Mouse (Mus musculus): ENCODE data around the gene Rpl13a. TPM values are rescaled to one million over a fixed set of nuclear protein-coding genes. Genes with fewer than 3 reads are reported as not detected.

The Rpl13a gene
- polyA plus RNA-seq, 1 experiment, result 859 TPM

DNA sequence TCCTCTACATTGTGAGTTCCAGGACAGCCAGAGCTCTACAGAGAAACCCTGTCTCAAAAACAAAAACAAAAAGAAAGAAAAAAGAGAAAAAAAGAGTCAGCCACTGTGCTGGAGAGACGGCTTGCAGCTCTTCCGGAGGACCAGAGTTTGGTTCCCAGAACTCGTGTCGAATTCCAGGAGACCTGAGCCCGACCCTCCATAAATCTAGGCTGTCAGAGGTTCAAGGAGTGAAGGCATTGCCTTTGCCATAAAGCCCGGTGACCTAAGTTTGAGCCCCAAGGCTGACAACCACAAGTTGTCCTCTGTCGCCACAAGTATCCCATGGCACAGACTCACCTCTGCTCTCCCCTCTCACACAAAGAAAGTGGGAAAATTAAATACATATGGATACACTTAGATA is 34.4 kb downstream of the Rpl13a start:
- Histone ChIP-seq H3K4me3 (ENCODE audit: control insufficient read depth, low read depth, low read length) (no peak overlapping the region), H3K27me3 (ENCODE audit: control insufficient read depth, insufficient read depth, low read length) (no peaks in the 10 kb centered on the region; the same call in 1 of the 2 replicates), H3K36me3 (ENCODE audit: control insufficient read depth, insufficient read depth, low read length) (no peaks in the 10 kb centered on the region), H3K27ac (ENCODE audit: control insufficient read depth, insufficient read depth, low read depth, low read length) (no peak overlapping the region), H3K4me1 (ENCODE audit: control insufficient read depth, insufficient read depth, low read length) (peaks cover 22% of the 10 kb centered on the region)
- TF ChIP-seq CTCF (IDR thresholded peaks at IDR 0.05; ENCODE audit: control insufficient read depth, insufficient read depth, insufficient replicate concordance, low read depth, low read length) (no peak), POLR2A (IDR thresholded peaks at IDR 0.05; ENCODE audit: control insufficient read depth, low read depth, low read length) (no peak)

DNA sequence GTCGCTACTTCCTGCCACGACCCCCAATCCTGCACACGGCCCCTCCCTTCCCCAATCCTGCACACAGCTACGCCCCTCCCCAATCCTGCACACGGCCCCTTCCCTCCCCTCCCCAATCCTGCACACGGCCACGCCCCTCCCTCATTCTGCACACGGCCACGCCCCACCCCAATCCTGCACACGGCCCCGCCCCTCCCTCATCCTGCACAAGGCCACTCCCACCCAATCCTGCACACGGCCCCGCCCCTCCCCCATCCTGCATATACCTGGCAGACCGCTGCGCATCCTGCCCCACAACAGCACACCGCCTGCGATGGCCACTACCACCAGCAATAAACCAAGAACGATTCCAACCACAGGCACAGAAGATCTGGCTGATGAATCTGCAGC is 35.0 kb downstream of the Rpl13a start:
- H3K27ac ChIP-seq (ENCODE audit: control insufficient read depth, insufficient read depth, low read depth, low read length), result no peak overlapping the region
- no peak overlapping the region for H3K4me3 ChIP-seq (ENCODE audit: control insufficient read depth, low read depth, low read length)
- H3K27me3 ChIP-seq (ENCODE audit: control insufficient read depth, insufficient read depth, low read length), result no peaks in the 10 kb centered on the region; the same call in 1 of the 2 replicates
- no peak for TF ChIP-seq POLR2A (IDR thresholded peaks at IDR 0.05; ENCODE audit: control insufficient read depth, low read depth, low read length)
- no peak for TF ChIP-seq CTCF (IDR thresholded peaks at IDR 0.05; ENCODE audit: control insufficient read depth, insufficient read depth, insufficient replicate concordance, low read depth, low read length)
- no peaks in the 10 kb centered on the region for H3K36me3 ChIP-seq (ENCODE audit: control insufficient read depth, insufficient read depth, low read length)
- peaks cover 22% of the 10 kb centered on the region for H3K4me1 ChIP-seq (ENCODE audit: control insufficient read depth, insufficient read depth, low read length)

DNA sequence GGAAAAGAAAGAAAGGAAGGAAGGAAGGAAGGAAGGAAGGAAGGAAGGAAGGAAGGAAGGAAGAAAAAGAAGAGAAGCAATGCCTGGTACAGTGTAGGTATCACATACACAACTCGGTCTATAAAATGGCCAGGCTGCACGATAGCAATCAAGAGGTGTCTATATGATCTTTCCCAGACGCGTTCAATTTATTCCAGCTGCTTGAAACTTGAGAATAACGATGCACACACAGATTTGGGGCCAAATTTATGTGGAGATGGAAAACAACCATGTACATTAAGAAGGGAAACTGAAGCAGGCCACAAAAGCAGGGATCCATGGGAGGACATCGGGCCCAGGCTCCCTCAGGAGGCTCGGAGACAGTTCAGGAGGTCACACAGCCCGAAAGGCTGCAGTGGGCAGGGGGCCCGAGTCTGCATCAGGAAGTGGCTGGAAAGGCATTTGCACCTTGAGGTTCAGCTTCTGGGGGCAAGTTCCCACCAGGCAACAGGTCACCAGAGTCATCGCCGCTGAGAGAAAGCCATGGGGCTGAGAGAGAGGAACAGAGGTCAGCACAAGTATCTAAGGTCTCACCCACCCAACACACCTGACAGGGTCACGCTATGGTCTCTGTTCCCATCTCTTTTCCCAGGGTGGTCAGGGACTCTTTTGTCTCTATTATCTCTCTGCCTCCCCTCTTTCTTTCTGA is 35.6 kb downstream of the Rpl13a start:
- Histone ChIP-seq H3K36me3 (ENCODE audit: control insufficient read depth, insufficient read depth, low read length) (no peaks in the 10 kb centered on the region), H3K4me3 (ENCODE audit: control insufficient read depth, low read depth, low read length) (no peak overlapping the region), H3K27ac (ENCODE audit: control insufficient read depth, insufficient read depth, low read depth, low read length) (no peak overlapping the region), H3K4me1 (ENCODE audit: control insufficient read depth, insufficient read depth, low read length) (peaks cover 25% of the 10 kb centered on the region), H3K27me3 (ENCODE audit: control insufficient read depth, insufficient read depth, low read length) (no peaks in the 10 kb centered on the region; the same call in 1 of the 2 replicates)
- TF ChIP-seq POLR2A (IDR thresholded peaks at IDR 0.05; ENCODE audit: control insufficient read depth, low read depth, low read length) (no peak), CTCF (IDR thresholded peaks at IDR 0.05; ENCODE audit: control insufficient read depth, insufficient read depth, insufficient replicate concordance, low read depth, low read length) (no peak)

DNA sequence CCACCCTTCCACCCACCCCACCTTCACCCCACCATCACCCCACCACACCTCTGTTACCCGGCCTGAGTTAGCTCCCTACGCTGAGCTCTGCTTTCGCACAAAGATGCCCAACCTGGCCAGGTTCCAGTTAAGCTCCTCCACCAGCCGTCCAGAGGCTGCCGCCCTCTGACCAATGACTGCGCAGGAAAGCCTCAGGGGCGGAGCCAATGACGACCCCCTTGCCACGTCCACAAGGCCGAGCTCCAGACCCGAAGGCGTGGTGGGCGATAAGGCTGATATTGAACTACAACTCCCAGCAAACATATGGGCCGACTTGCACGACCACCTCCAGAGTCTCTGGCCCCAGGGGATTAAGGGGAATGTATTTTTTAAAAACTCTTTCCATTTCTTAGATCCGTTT is 36.5 kb downstream of the Rpl13a start, which contains the start of gene Rcn3:
Gene Rcn3 (minus strand): TSS at position 174 of the 400 bp plus-strand sequence.
- no peak within 1 kb of the TSS; the same call in none of the 2 replicates for H3K27ac ChIP-seq (ENCODE audit: control insufficient read depth, insufficient read depth, low read depth, low read length)
- TF ChIP-seq CTCF (IDR thresholded peaks at IDR 0.05; ENCODE audit: control insufficient read depth, insufficient read depth, insufficient replicate concordance, low read depth, low read length), result no peak
- TF ChIP-seq POLR2A (IDR thresholded peaks at IDR 0.05; ENCODE audit: control insufficient read depth, low read depth, low read length), result no peak
- H3K27me3 ChIP-seq (ENCODE audit: control insufficient read depth, insufficient read depth, low read length), result no peaks in the 10 kb centered on the region; the same call in 1 of the 2 replicates
- no peaks in the 10 kb centered on the region for H3K36me3 ChIP-seq (ENCODE audit: control insufficient read depth, insufficient read depth, low read length)
- peak within 1 kb of the TSS; percentile 51 for H3K4me3 ChIP-seq (ENCODE audit: control insufficient read depth, low read depth, low read length)
- H3K4me1 ChIP-seq (ENCODE audit: control insufficient read depth, insufficient read depth, low read length), result peaks cover 25% of the 10 kb centered on the region

DNA sequence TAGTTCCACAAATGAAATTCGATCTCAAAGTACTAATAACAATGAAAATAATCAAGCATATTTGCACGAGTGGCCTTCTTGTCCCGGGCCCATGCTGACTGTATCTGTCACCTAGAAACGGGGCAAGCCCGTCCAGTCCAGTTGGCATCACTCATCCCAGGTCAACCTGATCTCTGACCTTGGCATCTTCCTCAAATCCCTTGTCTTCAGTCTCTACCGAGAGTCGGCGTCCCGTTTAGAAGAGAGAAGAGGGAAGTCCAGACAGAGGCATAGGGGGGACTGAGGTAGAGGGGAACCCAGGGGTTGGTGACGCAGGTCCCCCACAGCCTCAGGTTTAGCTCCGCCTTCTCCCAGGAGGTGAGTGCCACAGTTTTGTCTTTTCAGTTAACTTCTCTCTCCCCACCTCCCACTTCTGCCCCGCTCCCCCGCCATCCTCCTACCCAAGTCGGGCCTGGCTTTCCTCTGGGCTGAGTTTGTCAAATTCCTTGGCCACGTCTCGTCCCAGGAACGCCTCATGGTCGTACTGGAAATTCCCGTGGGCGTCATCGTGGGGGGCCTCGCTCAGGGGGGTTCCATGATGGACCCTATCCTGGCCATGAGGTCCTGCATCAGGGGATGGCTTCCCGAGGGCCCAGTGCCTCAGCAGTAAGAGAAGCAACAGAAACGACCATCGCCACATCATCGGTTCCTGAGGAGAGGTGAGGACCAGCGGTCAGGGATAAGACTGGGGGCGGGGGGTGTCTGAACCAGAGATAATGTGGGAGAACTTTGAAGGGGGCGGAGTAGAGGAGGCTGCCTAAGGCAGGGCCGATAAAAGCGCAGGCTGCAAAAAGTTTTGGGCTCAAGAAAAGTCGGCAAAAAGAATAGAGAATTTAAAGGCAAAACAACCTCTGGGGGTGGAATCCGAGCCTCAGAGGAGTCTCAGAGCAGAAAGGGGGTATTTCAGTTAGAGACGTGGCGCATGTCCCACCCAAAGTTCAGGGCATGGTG is 37.3 kb downstream of the Rpl13a start:
- H3K4me1 ChIP-seq (ENCODE audit: control insufficient read depth, insufficient read depth, low read length), result peaks cover 25% of the 10 kb centered on the region
- no peak for TF ChIP-seq CTCF (IDR thresholded peaks at IDR 0.05; ENCODE audit: control insufficient read depth, insufficient read depth, insufficient replicate concordance, low read depth, low read length)
- no peak for TF ChIP-seq POLR2A (IDR thresholded peaks at IDR 0.05; ENCODE audit: control insufficient read depth, low read depth, low read length)
- H3K27ac ChIP-seq (ENCODE audit: control insufficient read depth, insufficient read depth, low read depth, low read length), result no peak overlapping the region; the same call in 1 of the 2 replicates

DNA sequence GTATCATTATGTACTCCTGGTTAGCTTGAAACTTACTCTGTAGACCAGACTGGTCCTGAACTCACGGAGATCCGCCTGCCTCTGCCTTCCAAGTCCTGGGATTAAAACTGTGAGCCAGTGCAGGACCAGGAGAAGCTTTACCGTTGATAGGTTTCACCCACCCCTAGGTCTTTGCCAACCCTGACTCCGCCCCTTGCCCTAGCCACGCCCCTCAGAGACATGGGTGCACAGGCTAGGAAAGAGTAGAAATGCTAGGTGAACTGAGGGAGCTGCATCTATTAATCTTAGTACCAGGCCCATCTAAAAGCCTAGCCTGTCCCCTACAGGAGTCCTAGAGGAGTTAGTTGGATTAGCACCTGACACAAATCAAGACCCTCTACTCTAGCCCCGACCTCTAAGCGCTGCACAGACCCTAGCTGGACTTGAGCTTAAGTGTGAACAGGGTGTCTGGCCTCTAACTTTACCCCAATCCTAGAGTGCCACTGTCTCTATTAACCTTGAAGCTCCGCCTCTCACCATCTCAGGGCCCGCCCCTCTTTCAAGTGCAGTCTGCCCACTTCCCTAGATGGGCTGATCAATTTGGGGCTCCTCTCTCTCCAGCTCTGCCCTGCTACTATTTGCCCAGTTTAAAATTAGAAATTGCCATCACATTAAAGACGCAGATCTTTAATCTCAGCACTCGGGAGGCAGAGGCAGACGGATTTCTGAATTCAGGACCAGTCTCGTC is 38.1 kb downstream of the Rpl13a start:
- Histone ChIP-seq H3K27me3 (ENCODE audit: control insufficient read depth, insufficient read depth, low read length) (no peaks in the 10 kb centered on the region; the same call in 1 of the 2 replicates), H3K27ac (ENCODE audit: control insufficient read depth, insufficient read depth, low read depth, low read length) (no peak overlapping the region), H3K4me3 (ENCODE audit: control insufficient read depth, low read depth, low read length) (no peak overlapping the region), H3K4me1 (ENCODE audit: control insufficient read depth, insufficient read depth, low read length) (peaks cover 25% of the 10 kb centered on the region), H3K36me3 (ENCODE audit: control insufficient read depth, insufficient read depth, low read length) (no peaks in the 10 kb centered on the region)
- TF ChIP-seq POLR2A (IDR thresholded peaks at IDR 0.05; ENCODE audit: control insufficient read depth, low read depth, low read length), result no peak
- TF ChIP-seq CTCF (IDR thresholded peaks at IDR 0.05; ENCODE audit: control insufficient read depth, insufficient read depth, insufficient replicate concordance, low read depth, low read length), result no peak

More for the DNA sequence above, 37.3 kb downstream of the Rpl13a start:
- Histone ChIP-seq H3K4me3 (ENCODE audit: control insufficient read depth, low read depth, low read length) (peak overlapping the region; percentile 51), H3K27me3 (ENCODE audit: control insufficient read depth, insufficient read depth, low read length) (no peaks in the 10 kb centered on the region; the same call in 1 of the 2 replicates), H3K36me3 (ENCODE audit: control insufficient read depth, insufficient read depth, low read length) (no peaks in the 10 kb centered on the region)

All from testis, adult 2 months (tissue).